Mouse (Mus musculus): ENCODE measurements around the gene Gm16867. TPM values are rescaled to one million over a fixed set of nuclear protein-coding genes. Genes with fewer than 3 reads are reported as not detected.
"Not testable (repeated sequence)": the region's sequence is repeated elsewhere in the genome, so short reads cannot be mapped to it uniquely, and the experiment has no call there.

The Gm16867 gene
- not detected in 2 replicates for polyA plus RNA-seq (2016; fragmentation: Nextera tagmentation; extraction: Ambion mirVana)

DNA sequence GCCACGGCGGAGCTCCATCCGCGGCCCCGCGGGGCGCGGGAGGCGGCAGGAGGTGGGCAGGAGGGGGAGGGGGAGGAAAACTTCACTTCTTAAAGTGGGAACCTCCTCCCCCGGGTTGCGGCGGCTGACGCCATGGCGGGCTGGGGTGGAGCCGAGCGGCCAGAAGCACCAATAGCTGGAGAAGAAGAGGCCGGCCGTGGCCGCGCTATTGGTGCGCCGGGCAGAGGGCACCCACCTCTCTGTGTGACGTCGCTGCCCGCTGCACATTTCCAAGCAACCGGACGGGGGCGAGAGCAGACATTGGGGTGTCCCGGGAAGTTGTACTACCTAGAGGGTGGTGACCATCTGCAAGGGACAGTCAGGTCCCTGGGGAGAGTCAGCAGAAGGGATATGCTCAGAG lies at the start of gene Gm16867:
Gm16867 (minus strand) TSS at position 189 of the 400 bp plus-strand sequence.
- peak; percentile 99 for ATAC-seq (ENCODE audit: low FRiP score)
- not testable (repeated sequence) for H3K9ac ChIP-seq; H3K4me3 ChIP-seq; H3K4me1 ChIP-seq; H3K9me3 ChIP-seq (replicated peaks); H3K27ac ChIP-seq; H3K27me3 ChIP-seq; H3K4me2 ChIP-seq (replicated peaks); H3K36me3 ChIP-seq
- no CpG with 5 or more reads among the region's 29 CpGs for WGBS

DNA sequence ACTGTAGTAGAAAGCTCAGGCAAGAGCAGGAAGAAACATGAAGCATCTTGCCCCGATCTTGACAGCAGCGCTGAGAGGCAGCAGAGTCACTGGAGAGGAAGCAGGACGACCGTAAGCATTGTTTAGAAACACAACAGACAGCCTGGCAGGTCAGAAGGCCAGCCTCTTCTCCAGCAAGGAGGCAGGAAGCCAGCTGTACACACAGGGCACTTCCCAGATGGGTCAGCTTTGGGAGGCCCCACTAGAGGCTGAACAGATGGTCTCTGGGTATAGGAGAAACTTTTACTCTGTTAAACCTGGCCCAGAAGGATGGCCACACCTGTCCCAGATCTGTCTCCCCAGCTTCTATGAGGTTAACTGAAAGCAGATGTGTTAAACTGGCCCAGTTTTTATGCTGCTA lies 44.1 kb upstream of the Gm16867 start:
- H3K27ac ChIP-seq; H3K36me3 ChIP-seq; H3K9ac ChIP-seq; H3K9me3 ChIP-seq (replicated peaks); H3K4me1 ChIP-seq; ATAC-seq (ENCODE audit: low FRiP score); H3K4me2 ChIP-seq (replicated peaks); H3K27me3 ChIP-seq; H3K4me3 ChIP-seq: not testable (repeated sequence)
- WGBS = no CpG with 5 or more reads among the region's 4 CpGs

DNA sequence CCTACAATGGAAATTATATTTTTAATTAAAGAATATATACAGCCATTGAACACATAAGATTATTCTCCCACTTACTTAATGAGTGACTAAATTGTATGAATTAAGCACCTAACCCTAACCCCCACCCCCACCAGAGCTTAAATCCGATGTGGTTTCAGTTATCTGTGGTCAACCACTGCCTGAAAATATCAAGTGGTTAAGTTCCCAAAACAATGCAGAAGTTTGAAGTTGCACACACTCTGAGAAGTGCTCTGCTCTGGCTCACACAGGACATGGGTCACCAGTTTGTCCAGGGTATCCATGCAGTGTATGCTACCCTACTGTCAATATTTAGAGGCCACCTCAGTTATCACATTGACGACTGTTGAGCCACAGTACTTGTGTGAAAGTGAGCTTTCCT lies 41.9 kb upstream of the Gm16867 start:
- not testable (repeated sequence) for H3K27ac ChIP-seq; H3K4me2 ChIP-seq (replicated peaks); H3K9ac ChIP-seq; H3K27me3 ChIP-seq; H3K9me3 ChIP-seq (replicated peaks); ATAC-seq (ENCODE audit: low FRiP score); H3K4me3 ChIP-seq; H3K4me1 ChIP-seq; H3K36me3 ChIP-seq
- no CpG with 5 or more reads among the region's 2 CpGs for WGBS

DNA sequence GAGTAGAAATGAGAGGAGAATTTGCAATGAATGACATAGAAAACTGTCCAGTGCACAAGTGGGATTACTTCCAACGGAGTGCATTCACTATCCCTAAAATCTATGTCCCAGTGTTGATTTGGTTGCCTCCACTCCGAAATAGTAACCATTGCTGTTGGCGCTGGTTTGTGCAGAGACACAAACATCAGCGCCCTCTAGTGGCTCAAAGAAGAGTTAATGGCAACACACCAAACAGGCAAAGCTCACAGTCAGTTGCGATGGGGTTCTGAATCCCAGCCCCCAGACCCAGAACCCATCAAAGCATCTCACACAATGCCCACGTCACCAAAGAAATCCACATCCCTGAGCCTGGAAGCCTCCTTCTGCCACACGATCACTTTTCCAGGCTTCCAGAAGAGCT lies 40.9 kb upstream of the Gm16867 start:
- WGBS = no CpG with 5 or more reads among the region's 7 CpGs
- not testable (repeated sequence) for H3K9me3 ChIP-seq (replicated peaks); H3K9ac ChIP-seq; H3K36me3 ChIP-seq; ATAC-seq (ENCODE audit: low FRiP score); H3K27me3 ChIP-seq; H3K4me1 ChIP-seq; H3K4me2 ChIP-seq (replicated peaks); H3K4me3 ChIP-seq; H3K27ac ChIP-seq

DNA sequence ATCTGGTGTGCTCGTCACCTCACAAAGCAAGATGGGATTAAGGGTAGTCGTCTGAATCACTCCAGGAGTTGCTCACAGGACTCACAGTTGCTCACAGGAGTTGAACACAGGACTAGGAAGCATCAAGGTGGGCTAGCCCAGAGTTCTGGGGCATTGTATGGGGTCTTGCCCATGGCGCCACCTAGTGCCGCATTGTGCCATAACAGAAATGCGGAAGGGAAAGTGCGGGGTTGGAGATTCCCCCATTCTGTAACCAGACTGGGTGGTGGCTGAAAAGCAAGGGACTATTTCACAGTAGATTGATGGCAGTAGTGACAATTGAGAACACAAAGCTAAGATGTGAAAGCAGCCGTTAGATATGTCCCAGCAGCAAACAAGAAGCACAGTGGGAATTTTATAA lies 39.5 kb upstream of the Gm16867 start:
- ATAC-seq (ENCODE audit: low FRiP score); H3K27ac ChIP-seq; H3K4me2 ChIP-seq (replicated peaks); H3K4me3 ChIP-seq; H3K27me3 ChIP-seq; H3K9me3 ChIP-seq (replicated peaks); H3K9ac ChIP-seq; H3K36me3 ChIP-seq; H3K4me1 ChIP-seq: not testable (repeated sequence)
- no CpG with 5 or more reads among the region's 7 CpGs for WGBS

DNA sequence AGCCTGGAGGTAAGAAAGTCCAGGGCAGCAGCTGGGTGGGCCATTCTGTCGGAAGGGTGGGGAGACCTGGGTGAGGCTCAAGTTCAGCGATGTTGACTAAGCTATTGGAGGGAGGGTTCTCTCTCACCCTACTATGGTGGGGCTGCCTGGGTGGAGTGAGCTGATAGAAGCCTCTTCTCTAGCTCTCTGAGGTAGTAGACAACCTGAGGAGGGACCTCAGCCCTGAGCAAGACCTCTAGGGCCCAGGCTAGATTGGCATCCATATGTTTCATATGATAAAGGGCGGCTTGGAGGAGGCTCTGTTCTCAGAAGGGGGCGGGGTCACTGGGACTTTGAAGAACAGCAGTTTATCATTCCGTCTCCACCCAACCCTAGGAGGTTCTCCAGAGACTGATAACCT lies 37.0 kb upstream of the Gm16867 start:
- H3K4me1 ChIP-seq; H3K27ac ChIP-seq; H3K9me3 ChIP-seq (replicated peaks); ATAC-seq (ENCODE audit: low FRiP score); H3K4me3 ChIP-seq; H3K36me3 ChIP-seq; H3K4me2 ChIP-seq (replicated peaks); H3K27me3 ChIP-seq; H3K9ac ChIP-seq: not testable (repeated sequence)
- WGBS = no CpG with 5 or more reads among the region's 5 CpGs

DNA sequence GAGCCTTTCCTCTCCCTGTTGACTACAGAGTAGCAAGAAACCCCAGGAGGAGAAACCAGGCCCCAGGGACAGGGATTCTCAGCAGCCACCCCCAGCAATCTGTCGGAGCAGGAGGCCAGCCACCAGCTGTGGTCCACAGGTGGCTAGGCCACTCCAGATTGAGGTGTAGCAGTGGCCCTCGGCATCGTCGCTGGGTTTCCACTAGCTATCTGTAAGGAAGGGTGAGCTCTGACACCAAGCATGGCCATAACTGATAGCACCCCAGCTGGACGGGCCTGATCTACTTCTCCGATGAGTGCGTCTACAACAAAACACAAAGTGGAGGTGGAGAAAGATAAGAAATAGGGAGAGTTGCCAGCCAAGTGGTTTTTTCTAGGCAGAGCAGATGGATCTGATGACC lies 33.4 kb upstream of the Gm16867 start:
- not testable (repeated sequence) for H3K27me3 ChIP-seq; ATAC-seq (ENCODE audit: low FRiP score); H3K36me3 ChIP-seq; H3K4me3 ChIP-seq; H3K4me2 ChIP-seq (replicated peaks); H3K4me1 ChIP-seq; H3K27ac ChIP-seq; H3K9me3 ChIP-seq (replicated peaks); H3K9ac ChIP-seq
- no CpG with 5 or more reads among the region's 7 CpGs for WGBS

DNA sequence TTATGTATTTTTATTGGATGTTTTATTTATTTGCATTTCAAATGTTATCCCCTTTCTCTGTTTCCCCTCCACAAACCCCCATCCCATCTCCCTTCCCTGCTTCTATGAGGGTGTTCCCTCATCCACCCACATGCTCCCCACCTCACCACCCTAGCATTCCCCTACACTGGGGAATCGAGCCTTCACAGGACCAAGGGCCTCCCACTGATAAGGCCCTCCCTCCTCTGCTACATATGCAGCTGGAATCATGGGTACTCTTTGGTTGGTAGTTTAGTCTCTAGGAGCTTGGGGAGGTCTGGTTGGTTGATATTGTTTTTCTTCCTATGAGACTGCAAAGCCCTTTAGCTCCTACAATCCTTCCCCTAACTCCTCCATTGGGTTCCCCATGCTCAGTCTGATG lies 23.0 kb upstream of the Gm16867 start:
- not testable (repeated sequence) for H3K27me3 ChIP-seq; H3K27ac ChIP-seq; H3K4me2 ChIP-seq (replicated peaks); H3K4me3 ChIP-seq; H3K9me3 ChIP-seq (replicated peaks); H3K4me1 ChIP-seq; H3K36me3 ChIP-seq; H3K9ac ChIP-seq; ATAC-seq (ENCODE audit: low FRiP score)
- no CpG with 5 or more reads among the region's 1 CpGs for WGBS

DNA sequence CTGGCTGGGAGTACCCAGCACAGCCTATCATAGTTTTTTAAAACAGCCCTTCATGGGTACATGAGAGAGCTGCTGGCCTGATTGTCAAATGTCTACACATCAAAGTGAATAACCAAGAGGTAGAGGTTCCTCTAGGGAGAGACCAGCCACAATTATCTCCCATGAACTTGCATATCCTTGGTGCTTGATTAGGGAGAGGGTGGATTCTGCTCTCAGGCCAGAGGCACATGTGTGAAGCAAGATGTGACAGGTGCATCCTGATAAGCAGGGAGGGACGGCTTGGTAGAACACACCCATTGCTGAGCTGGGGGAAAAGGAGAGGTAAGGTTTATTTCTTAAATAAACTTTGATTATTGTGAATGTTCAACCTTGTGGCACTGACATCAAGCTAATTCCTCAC lies 19.8 kb upstream of the Gm16867 start:
- no CpG with 5 or more reads among the region's 1 CpGs for WGBS
- not testable (repeated sequence) for H3K4me1 ChIP-seq, H3K36me3 ChIP-seq

DNA sequence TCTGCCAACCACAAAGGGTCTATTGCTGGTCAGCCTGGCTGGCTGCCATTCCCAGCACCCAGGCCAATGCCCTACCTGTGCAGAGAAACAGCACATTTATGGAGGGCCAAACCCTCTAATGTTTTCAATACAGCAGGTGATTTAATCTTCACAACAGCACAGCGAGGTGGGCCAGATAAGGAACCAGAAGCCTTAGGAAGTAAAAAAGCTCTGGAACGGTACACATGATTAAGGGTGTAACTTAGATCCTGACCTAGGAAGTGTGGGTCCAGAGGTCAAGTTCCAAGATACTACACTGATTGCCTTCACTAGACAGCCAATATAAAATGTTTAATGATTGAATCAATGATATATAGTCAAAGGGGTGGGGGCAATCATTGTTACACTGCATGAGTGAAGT lies 17.6 kb upstream of the Gm16867 start:
- WGBS = no CpG with 5 or more reads among the region's 2 CpGs

More for the DNA sequence above, 19.8 kb upstream of the Gm16867 start:
- ATAC-seq (ENCODE audit: low FRiP score); H3K4me3 ChIP-seq; H3K4me2 ChIP-seq (replicated peaks); H3K9ac ChIP-seq; H3K27me3 ChIP-seq; H3K27ac ChIP-seq; H3K9me3 ChIP-seq (replicated peaks): not testable (repeated sequence)

DNA sequence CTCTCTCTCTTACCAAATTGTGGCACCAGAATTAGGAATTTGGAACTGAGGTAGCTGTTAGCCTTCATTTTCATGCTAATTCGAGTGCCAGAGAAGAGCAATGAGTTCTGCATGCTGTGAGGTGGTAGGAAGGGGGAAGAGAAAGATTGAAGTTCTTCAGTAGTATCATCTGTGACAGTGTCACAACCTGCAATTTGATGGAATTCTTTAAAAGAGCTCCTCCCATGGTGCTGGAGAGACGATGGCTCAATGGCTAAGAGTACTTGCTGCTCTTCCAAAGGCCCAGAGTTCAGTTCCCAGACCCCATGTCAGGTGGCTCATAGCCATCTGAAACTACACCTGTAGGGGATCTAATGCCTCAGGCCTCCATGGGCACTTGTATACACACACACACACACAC lies 9.3 kb upstream of the Gm16867 start, which contains the start of gene Gm27179:
Gm27179 (minus strand) TSS at position 101 of the 400 bp plus-strand sequence.
- no CpG with 5 or more reads among the region's 2 CpGs for WGBS
- H3K27ac ChIP-seq; H3K36me3 ChIP-seq; H3K9me3 ChIP-seq (replicated peaks); H3K27me3 ChIP-seq; H3K4me1 ChIP-seq; ATAC-seq (ENCODE audit: low FRiP score); H3K9ac ChIP-seq; H3K4me3 ChIP-seq; H3K4me2 ChIP-seq (replicated peaks): not testable (repeated sequence)

More for the DNA sequence above, 17.6 kb upstream of the Gm16867 start:
- not testable (repeated sequence) for H3K4me1 ChIP-seq; H3K36me3 ChIP-seq; H3K9me3 ChIP-seq (replicated peaks); H3K4me2 ChIP-seq (replicated peaks); H3K27me3 ChIP-seq; H3K27ac ChIP-seq; H3K4me3 ChIP-seq; H3K9ac ChIP-seq; ATAC-seq (ENCODE audit: low FRiP score)

DNA sequence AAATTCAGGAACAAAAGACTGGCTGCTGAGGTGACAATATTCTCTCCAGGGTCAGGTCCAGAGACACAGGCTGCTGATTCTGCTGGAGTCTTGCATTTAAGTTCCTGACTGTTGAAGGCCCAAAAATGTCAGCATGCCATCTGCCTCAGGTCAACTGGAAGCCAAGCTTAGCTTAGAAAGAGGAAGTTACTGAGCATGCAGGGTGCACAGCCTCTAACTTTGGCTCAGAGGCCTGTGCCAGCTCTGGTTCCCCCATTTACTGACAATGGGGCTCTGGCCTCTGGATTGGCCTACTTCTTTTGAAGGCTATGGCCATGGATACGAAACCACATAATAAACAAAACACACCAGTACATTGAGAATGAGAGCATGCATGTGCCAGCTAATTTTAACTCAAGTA lies 3.8 kb upstream of the Gm16867 start:
- not testable (repeated sequence) for H3K9me3 ChIP-seq (replicated peaks); H3K9ac ChIP-seq; ATAC-seq (ENCODE audit: low FRiP score); H3K4me3 ChIP-seq; H3K36me3 ChIP-seq; H3K27ac ChIP-seq; H3K27me3 ChIP-seq; H3K4me1 ChIP-seq; H3K4me2 ChIP-seq (replicated peaks)
- no CpG with 5 or more reads among the region's 1 CpGs for WGBS

DNA sequence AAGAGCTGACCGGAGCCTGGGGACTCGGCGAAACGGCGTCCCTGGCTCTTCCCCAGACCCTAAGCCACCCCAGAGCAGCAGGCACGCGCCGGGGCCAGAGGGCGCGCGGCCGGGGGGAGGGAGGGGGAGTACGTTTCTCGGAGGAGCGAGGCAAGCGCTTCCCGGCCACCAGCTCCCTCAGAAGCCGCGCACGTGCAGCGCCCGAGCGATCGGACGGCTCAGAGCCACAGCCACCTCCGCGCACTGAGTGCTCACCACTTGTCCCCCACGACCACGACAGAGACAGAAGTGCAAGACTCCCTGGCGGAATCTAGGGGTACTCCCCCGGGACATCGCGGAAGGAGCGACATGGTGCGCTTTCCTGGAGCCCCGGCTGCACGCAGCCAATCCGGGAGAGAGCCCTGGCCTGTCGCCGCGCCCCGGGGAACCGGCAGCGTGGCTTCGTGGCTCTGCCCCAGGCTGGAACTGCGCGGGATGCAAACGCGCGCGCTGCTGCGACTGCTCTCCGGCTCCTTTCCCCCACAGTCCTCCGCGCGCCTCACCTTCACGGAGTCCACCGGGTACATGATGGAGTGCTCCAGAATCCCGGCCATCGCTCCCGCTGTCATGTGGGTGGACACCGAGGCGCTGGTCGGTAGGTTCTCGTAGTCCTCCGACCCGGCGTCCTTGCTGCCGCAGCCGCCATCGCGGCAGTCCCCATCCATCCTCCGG lies 567 bp downstream of the Gm16867 start:
- H3K27ac ChIP-seq; H3K4me1 ChIP-seq; H3K36me3 ChIP-seq; H3K27me3 ChIP-seq; H3K4me3 ChIP-seq; H3K4me2 ChIP-seq (replicated peaks); H3K9me3 ChIP-seq (replicated peaks); H3K9ac ChIP-seq: not testable (repeated sequence)
- no CpG with 5 or more reads among the region's 73 CpGs for WGBS
- peak; percentile 79 for ATAC-seq (ENCODE audit: low FRiP score)

Measured in hindbrain, embryonic 12.5 days (tissue).